ENCODE assay signal across 25 mouse cellular contexts in the genomic region with DNA sequence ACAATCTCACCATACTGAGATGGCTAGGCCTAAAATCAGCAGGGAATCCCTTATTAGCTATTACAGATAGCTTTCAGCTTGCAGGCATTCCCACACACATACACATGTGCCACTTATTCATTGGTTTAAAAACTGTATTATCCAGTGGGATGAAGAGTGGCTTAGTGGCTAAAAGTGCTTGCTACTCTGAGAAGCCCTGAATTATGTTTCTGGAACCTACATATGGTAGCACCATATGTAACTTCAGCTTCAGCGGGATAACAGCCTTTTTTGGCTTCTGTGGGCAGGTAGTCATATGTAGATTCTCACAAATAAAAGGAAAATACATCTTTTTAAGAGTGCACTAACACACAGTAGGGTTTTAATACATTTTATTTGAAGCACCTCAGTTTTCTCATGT.
DNase-seq lines count a peak whose midpoint lies in the region; ATAC-seq and TF ChIP-seq lines count a peak whose summit lies in the region.
"Had no signal": no experiment of that assay in that cellular context is flagged by ENCODE, and none has a peak within 500 bp of the region (broad histone marks: within the 10 kb centered on the region; RNA-seq: fewer than 3 reads in every experiment).

No protein-coding gene starts in this region.

- H3K27ac ChIP-seq in layer of hippocampus, adult 2 months = peak overlapping the region; percentile 10; the same call in 1 of the 2 replicates
- H3K27ac ChIP-seq: embryonic facial prominence, embryonic 10.5 days; embryonic facial prominence, embryonic 13.5 days; forebrain, embryonic 12.5 days; forebrain, embryonic 15.5 days; hindbrain, embryonic 10.5 days; hindbrain, embryonic 13.5 days; intestine, embryonic 15.5 days had no signal

- TF ChIP-seq CTCF in layer of hippocampus, adult 2 months (conservative IDR thresholded peaks at IDR 0.05) = no peak

- no peak overlapping the region for H3K4me3 ChIP-seq in layer of hippocampus, adult 2 months
- H3K4me3 ChIP-seq: embryonic facial prominence, embryonic 10.5 days; embryonic facial prominence, embryonic 13.5 days; erythroblast, embryonic 14.5 days; forebrain, embryonic 12.5 days; forebrain, embryonic 15.5 days; hindbrain, embryonic 10.5 days; hindbrain, embryonic 13.5 days; intestine, embryonic 15.5 days had no signal

- DNase-seq in frontal cortex, postnatal 10 days (ENCODE audit: low spot score in 2 of 2) = no peak
- no peak for DNase-seq in layer of hippocampus, adult 2 months (ENCODE audit: low spot score in 2 of 2)
- no peak for DNase-seq in layer of hippocampus, adult 11-12 months (ENCODE audit: low spot score)
- peak; percentile 50 for DNase-seq in brain, adult 2 months (ENCODE audit: low read depth, low spot score)
- DNase-seq in spleen, postnatal 10 days (ENCODE audit: low spot score in 2 of 2) = no peak
- DNase-seq: adrenal gland, adult 8-10 months; adrenal gland, postnatal 36 days; cerebellum, adult 11-12 months; cerebellum, adult 8-10 months; cerebellum, postnatal 10 days; cerebellum, postnatal 36 days; embryo, embryonic 11 days; gastrocnemius, postnatal 25 days; heart, postnatal 36 days had no signal

- peak; percentile 89 for ATAC-seq in frontal cortex, adult (ENCODE audit: low TSS enrichment)
- ATAC-seq: activated CD4-positive, CD25-positive, alpha-beta regulatory T cell, adult 4 months; forebrain, embryonic 15.5 days; hindbrain, embryonic 16.5 days; intestine, embryonic 15.5 days had no signal
